Mouse (Mus musculus) leukemia stem cell, adult 10-12 weeks (primary cell): Measurements from ENCODE around the gene Gcnt7. TPM values are rescaled to one million over a fixed set of nuclear protein-coding genes. Genes with fewer than 3 reads are reported as not detected.

ENCODE experiments used
- polyA plus RNA-seq: library from polyadenylated mRNA; stranded (reverse); fragments of >175 nt; gene quantifications from 2 replicates; pipeline ENCODE4 v1.2.3, GENCODE M21; 2012; ENCODE audit warnings: low replicate concordance

Gcnt7 gene
- polyA plus RNA-seq = not detected in 2 replicates

DNA sequence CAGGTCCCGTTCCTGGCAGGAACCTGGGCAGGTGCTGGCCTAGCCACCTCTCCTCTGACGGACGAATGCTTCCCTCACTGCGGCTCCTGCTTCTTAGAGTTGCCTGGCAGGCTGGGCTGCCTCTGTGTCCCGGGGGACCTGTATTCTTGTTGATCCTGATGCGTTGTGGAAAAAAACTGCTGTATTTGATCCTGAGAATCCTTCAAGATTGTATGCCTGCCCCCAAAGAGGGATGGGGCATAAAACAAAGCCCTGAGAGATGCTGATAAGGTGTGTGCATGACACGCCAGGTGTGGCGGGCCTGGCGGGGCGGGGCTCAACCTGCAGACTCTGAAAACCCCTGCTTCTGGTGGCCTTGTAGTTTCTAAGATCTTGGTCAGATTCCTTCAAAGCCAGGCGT, at the start of gene Gcnt7:
Gene Gcnt7, minus strand, starts transcription at position 101 of the 400 bp plus-strand sequence.

DNA sequence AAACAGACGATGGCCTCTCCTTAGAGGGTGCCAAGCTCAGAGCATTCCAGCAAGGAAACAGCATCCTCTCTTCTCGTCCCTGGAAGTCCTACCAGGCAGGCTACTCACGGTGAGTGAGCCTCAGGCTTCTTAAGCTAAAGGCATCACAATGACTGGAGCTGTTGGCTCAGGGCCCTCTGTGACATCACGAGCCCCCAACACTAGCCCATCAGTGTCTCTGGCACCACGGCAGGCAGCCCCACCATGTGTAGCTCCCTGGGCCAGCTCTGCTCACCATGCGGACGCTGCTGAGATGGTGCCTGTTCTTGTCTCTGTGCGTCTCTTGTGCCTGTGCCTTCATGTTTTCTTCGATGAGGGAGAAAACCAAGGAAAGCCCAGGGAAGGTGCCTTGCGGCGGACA, 13.9 kb upstream of the Gcnt7 start, which contains the start of gene Fam209:
Gene Fam209, plus strand, starts transcription at position 203 of the 400 bp plus-strand sequence.

DNA sequence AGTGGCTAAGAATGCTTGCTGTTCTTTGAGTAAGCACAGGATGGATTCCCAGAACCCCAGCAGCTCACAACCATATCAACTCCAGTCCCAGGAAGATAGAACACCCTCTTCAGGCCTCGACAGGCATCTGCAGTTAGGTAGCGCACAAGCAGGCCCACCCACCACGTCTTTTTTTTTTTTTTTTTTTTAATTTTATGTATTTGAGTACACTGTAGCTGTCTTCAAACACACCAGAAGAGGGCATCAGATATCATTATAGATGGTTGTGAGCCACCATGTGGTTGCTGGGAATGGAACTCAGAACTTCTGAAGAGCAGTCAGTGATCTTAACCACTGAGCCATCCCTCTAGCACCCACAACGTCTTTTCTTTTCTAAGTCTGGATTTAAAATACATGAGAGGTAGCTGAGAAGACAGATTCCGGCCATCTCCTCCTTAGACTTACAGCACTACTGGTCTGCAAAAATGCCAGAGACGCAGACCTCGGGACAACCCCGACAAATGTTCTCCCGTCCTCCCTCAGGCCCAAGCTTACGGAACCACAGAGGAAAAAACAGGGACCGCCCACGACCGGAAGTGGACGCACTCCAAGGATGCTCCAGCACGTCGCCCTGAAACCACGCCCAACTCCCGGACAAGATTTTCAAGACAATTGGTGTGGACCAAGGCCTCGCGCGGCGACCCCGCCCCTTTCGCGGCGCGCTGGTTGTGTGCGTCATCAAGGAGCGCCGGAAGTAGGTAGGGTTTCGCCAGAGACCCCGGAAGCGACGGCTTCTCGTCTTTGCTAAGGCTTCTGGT, 18.4 kb downstream of the Gcnt7 start, which contains the start of gene Rtf2:
Gene Rtf2, plus strand, starts transcription at position 714 of the 797 bp plus-strand sequence.

Other genes starting within 250 kb of the Gcnt7 start
- not detected in 2 replicates for gene Mc3r, start 210.1 kb downstream of the Gcnt7 start, polyA plus RNA-seq
- 39.8 and 42.5 TPM in 2 replicates for gene Fam210b, start 113.0 kb downstream of the Gcnt7 start, polyA plus RNA-seq
- 16.7 and 42.4 TPM in 2 replicates for gene Aurka, start 88.1 kb downstream of the Gcnt7 start, polyA plus RNA-seq
- gene Cstf1, start 87.9 kb downstream of the Gcnt7 start, polyA plus RNA-seq = 3.8 and 19.3 TPM in 2 replicates
- gene Cass4, start 64.8 kb downstream of the Gcnt7 start, polyA plus RNA-seq = 0.17 and 0.36 TPM in 2 replicates
- gene Rtf2, start 18.0 kb downstream of the Gcnt7 start, polyA plus RNA-seq = 14.3 and 25.4 TPM in 2 replicates
- gene Fam209, start 13.9 kb upstream of the Gcnt7 start, polyA plus RNA-seq = not detected in 2 replicates
- gene Tfap2c, start 91.0 kb upstream of the Gcnt7 start, polyA plus RNA-seq = not detected in 2 replicates